Mouse (Mus musculus) left cerebral cortex, adult 9 months (tissue): ENCODE measurements around the gene 6820408C15Rik.

ENCODE experiments used
- DNase-seq, 2 experiments: peaks; one replicate each; pipeline ENCODE4 v3.0.0; 2022; ENCODE audit warnings: low spot score in 2 of 2

Gene 6820408C15Rik

GRCm38 (mm10) chr2:152415287-152415686 is at the start of gene 6820408C15Rik:
Gene 6820408C15Rik (plus strand): TSS chr2:152415587.
- DNase-seq = no peak

GRCm38 (mm10) chr2:152367917-152368316 is 47.5 kb upstream of the 6820408C15Rik start:
- DNase-seq = no peak

- DNase-seq = peak in 1 of 2 experiments; percentile 34
These were observed 46.8 kb upstream of the 6820408C15Rik start for GRCm38 (mm10) chr2:152368532-152369140.

- no peak for DNase-seq
These were observed 43.3 kb upstream of the 6820408C15Rik start for GRCm38 (mm10) chr2:152372104-152372503.

- DNase-seq = no peak
These were observed 42.7 kb upstream of the 6820408C15Rik start for GRCm38 (mm10) chr2:152372661-152373060.

GRCm38 (mm10) chr2:152373547-152373946 is 41.8 kb upstream of the 6820408C15Rik start:
- DNase-seq = no peak

- DNase-seq = peak; percentile 52 to 69
These were observed 39.6 kb upstream of the 6820408C15Rik start for GRCm38 (mm10) chr2:152375652-152376344.

GRCm38 (mm10) chr2:152376345-152376741 is 39.0 kb upstream of the 6820408C15Rik start, which contains the start of gene Nrsn2:
Gene Nrsn2 (minus strand): TSS chr2:152376638.
- DNase-seq = peak in 1 of 2 experiments; percentile 29

- no peak for DNase-seq
These were observed 31.2 kb upstream of the 6820408C15Rik start for GRCm38 (mm10) chr2:152384191-152384590.

- peak in 1 of 2 experiments; percentile 68 for DNase-seq
These were observed 22.6 kb upstream of the 6820408C15Rik start for GRCm38 (mm10) chr2:152392786-152393185.

GRCm38 (mm10) chr2:152393225-152394017 is 22.0 kb upstream of the 6820408C15Rik start:
- DNase-seq = no peak

GRCm38 (mm10) chr2:152395271-152395920 is 20.0 kb upstream of the 6820408C15Rik start:
- no peak for DNase-seq

GRCm38 (mm10) chr2:152396110-152397003 is 19.0 kb upstream of the 6820408C15Rik start:
- DNase-seq = peak; percentile 87 to 90

GRCm38 (mm10) chr2:152397004-152397589 is 18.3 kb upstream of the 6820408C15Rik start:
- peak in 1 of 2 experiments; percentile 84 for DNase-seq

- DNase-seq = peak in 1 of 2 experiments; percentile 97
These were observed 17.5 kb upstream of the 6820408C15Rik start, which contains the start of gene Sox12 for GRCm38 (mm10) chr2:152397680-152398435. Gene Sox12 (minus strand): TSS chr2:152398063.

- peak; percentile 88 to 90 for DNase-seq
These were observed 16.7 kb upstream of the 6820408C15Rik start for GRCm38 (mm10) chr2:152398691-152399090.

- DNase-seq = no peak
These were observed 16.3 kb upstream of the 6820408C15Rik start for GRCm38 (mm10) chr2:152399122-152399542.

GRCm38 (mm10) chr2:152406126-152406525 is 9.3 kb upstream of the 6820408C15Rik start:
- peak; percentile 92 to 97 for DNase-seq

GRCm38 (mm10) chr2:152409781-152410180 is 5.6 kb upstream of the 6820408C15Rik start:
- DNase-seq = no peak
